Mouse (Mus musculus) hindbrain, embryonic 11.5 days (tissue): Measurements from ENCODE around the gene Bag5. TPM values are rescaled to one million over a fixed set of nuclear protein-coding genes. Genes with fewer than 3 reads are reported as not detected.
"Not testable (repeated sequence)": the region's sequence is repeated elsewhere in the genome, so short reads cannot be mapped to it uniquely, and the experiment has no call there.

Source experiments
- ATAC-seq: fragments of 200-750 bp; cut with Nextera tagmentation; 2 replicates; pipeline ENCODE4 v1.8.0; 2017; ENCODE audit warnings: mild to moderate bottlenecking, moderate TSS enrichment, moderate library complexity; ENCODE audit not compliant: low FRiP score
- DNase-seq: peaks from one replicate; pipeline ENCODE4 v3.0.0-alpha.2; 2015; ENCODE audit warnings: low spot score
- H3K27ac ChIP-seq: fragments of 300-500 bp; sonication (generic); 2 replicates; pipeline ENCODE4 v1.5.1; 2014; ENCODE audit warnings: mild to moderate bottlenecking, low read depth, low read length
- H3K27me3 ChIP-seq: fragments of 300-500 bp; sonication (generic); 2 replicates; pipeline ENCODE4 v1.6.1; 2014; ENCODE audit warnings: mild to moderate bottlenecking, low read length, moderate library complexity, mixed read lengths; ENCODE audit not compliant: control insufficient read depth, insufficient read depth
- H3K36me3 ChIP-seq: fragments of 300-500 bp; sonication (generic); 2 replicates; pipeline ENCODE4 v1.6.1; 2014; ENCODE audit warnings: mild to moderate bottlenecking, low read length, moderate library complexity, mixed read lengths; ENCODE audit not compliant: control insufficient read depth, insufficient read depth
- H3K4me1 ChIP-seq: fragments of 300-500 bp; sonication (generic); replicated peaks from 2 replicates; pipeline ENCODE4 v1.6.1; 2014; ENCODE audit warnings: low read length, mixed read lengths; ENCODE audit not compliant: control insufficient read depth, insufficient read depth
- H3K4me2 ChIP-seq: fragments of 300-500 bp; sonication (generic); replicated peaks from 2 replicates; pipeline ENCODE4 v1.6.1; 2014; ENCODE audit warnings: mild to moderate bottlenecking, low read depth, low read length
- H3K4me3 ChIP-seq: fragments of 300-500 bp; sonication (generic); 2 replicates; pipeline ENCODE4 v1.5.1; 2014; ENCODE audit warnings: low read depth, low read length
- H3K9ac ChIP-seq: fragments of 300-500 bp; sonication (generic); 2 replicates; pipeline ENCODE4 v1.6.1; 2014; ENCODE audit warnings: low read depth, low read length
- H3K9me3 ChIP-seq: fragments of 300-500 bp; sonication (generic); 2 replicates; pipeline ENCODE4 v1.6.1; 2016; ENCODE audit warnings: low read length; ENCODE audit not compliant: control insufficient read depth
- WGBS: fragments of 180-500 bp; shearing (Covaris S2); extraction: QIAGEN DNeasy Blood & Tissue Kit; methylation state at CpG from one replicate; pipeline ENCODE4 v1.1.7; 2014; 5-methylcytosine and 5-hydroxymethylcytosine counted together
- polyA plus RNA-seq: library from polyadenylated mRNA; unstranded; fragments of >200 nt; fragmentation: Nextera tagmentation; extraction: Ambion mirVana; gene quantifications from 2 replicates; pipeline ENCODE4 v1.2.1, GENCODE M21; 2014

The Bag5 gene
- polyA plus RNA-seq, 1 experiment from 2014 or later: 61.5 TPM

DNA sequence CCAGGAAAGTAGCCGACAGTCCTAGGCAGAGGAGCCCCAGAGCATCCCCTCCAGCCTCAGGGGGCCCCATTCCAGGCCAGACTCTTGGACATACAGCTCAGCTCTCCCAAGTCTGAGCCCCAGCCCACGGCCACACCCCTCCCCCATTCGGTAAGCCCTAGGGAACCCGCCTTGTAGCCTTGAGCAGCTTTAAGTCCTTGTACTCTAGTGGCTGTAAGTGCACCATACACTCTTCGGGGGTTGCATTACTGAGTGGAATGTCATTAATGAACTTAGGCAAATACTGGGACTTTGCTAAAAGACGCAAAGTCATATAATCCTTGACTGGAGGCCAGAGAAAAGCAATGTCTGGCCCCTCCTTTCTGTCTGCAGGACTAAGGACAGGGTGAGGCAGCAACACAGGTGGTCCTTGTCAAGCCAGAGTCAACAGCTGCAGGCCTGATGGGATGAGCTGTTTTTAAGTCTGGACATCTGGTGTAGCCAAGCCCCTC is 48.9 kb downstream of the Bag5 start:
- H3K4me3 ChIP-seq: no peak overlapping the region
- no peaks in the 10 kb centered on the region for H3K4me1 ChIP-seq
- 63% methylated on average over 6 of the region's 6 CpGs for WGBS
- H3K36me3 ChIP-seq: no peaks in the 10 kb centered on the region
- no peak for ATAC-seq
- no peaks in the 10 kb centered on the region for H3K9me3 ChIP-seq
- no peaks in the 10 kb centered on the region for H3K27me3 ChIP-seq
- H3K4me2 ChIP-seq: no peak overlapping the region
- H3K9ac ChIP-seq: no peak overlapping the region
- no peak for DNase-seq
- 0 out of 2 replicates have a peak overlapping the region, but pooled peaks have one; percentile 17 for H3K27ac ChIP-seq

DNA sequence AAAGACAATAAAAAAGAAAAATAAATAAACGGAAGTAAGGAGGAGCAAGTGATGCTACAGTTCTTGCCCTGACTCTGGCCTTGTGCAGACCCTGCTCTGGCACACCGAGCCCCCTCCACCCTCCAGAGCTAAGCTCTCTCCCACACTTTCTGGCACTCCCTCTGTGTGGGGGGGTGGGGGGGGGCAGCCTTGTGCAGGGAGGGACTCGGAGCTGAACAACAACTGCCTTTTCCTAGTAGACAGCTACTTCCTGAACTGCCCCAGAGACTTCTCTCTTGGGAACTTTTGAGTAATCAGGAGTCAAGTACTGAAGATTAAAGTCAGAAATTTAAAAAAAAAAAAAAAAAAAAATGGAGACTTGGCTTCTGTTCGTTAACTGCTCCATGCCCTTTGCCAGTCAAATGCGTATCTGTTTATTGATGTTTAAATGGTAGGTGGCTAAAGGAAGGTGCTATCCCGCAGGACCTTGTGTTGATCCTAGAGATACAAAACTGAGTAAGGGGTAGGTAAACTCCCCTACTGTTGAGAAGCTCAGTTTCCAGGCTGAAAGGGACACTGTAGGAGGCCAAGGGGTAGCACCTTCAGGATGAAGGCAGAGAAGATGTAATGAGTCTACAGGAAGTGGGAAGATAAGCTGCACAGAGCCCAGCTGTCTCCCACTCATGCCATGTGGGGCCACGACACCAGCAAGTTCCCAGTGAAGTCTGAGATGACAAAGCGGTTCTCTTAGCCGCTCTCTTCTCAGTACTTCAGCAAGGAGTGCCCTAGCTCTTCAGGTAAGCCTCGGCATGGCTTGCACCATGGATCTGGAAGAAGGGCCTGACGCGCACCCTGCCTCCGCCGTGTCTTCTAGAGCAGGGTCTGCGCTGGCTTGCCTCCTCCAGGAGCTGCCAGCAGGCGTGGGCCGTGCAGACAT is 49.6 kb downstream of the Bag5 start:
- Histone ChIP-seq H3K4me1 (no peaks in the 10 kb centered on the region), H3K27me3 (no peaks in the 10 kb centered on the region), H3K27ac (0 out of 2 replicates have a peak overlapping the region, but pooled peaks have one; percentile 17), H3K36me3 (no peaks in the 10 kb centered on the region), H3K4me3 (no peak overlapping the region), H3K9ac (no peak overlapping the region), H3K9me3 (no peaks in the 10 kb centered on the region), H3K4me2 (no peak overlapping the region)
- DNase-seq (no peak), ATAC-seq (no peak)
- WGBS: 80% methylated on average over 17 of the region's 17 CpGs

DNA sequence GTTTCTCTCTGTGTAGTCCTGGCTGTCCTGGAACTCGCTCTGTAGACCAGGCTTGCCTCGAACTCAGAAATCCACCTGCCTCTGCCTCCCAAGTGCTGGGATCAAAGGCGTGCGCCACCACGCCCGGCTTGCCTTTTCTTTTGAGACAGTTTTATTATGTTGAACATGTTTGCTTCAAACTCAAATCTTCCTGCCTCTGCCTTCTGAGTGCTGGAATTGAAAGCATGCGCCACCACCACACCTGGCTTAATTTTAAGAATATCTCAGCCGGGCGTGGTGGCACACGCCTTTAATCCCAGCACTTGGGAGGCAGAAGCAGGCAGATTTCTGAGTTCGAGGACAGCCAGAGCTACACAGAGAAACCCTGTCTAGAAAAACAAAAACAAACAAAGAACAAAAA is 51.5 kb downstream of the Bag5 start:
- WGBS: 99% methylated on average over 11 of the region's 11 CpGs
- not testable (repeated sequence) for ATAC-seq, H3K36me3 ChIP-seq, DNase-seq, H3K4me1 ChIP-seq, H3K27me3 ChIP-seq, H3K4me3 ChIP-seq, H3K9ac ChIP-seq, H3K27ac ChIP-seq, H3K4me2 ChIP-seq, H3K9me3 ChIP-seq

DNA sequence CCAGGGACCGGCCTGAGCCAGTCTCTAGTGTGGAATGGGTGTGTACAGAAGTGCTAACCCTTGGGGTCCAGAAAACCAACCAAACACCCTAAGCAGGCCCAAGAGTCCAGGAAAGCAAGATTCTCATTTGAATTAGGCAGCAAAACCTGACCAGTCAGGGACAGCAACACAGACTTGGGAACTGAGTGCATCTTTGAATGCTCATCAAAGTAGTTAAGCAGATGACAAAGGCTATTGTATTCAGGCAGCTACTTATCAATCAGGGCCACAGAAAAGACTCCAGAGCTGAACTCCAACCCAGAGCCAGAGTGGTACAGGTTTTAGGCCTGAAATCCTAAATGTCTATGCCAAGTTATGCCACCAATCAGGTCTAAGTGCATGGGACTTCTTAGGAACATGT is 52.4 kb downstream of the Bag5 start:
- peaks cover 5% of the 10 kb centered on the region; the same call in 1 of the 2 replicates for H3K36me3 ChIP-seq
- no peaks in the 10 kb centered on the region for H3K9me3 ChIP-seq
- H3K4me1 ChIP-seq: no peaks in the 10 kb centered on the region
- no peaks in the 10 kb centered on the region for H3K27me3 ChIP-seq
- ATAC-seq (no peak), DNase-seq (no peak)
- H3K4me2 ChIP-seq: no peak overlapping the region
- no peak overlapping the region for H3K27ac ChIP-seq
- H3K4me3 ChIP-seq: no peak overlapping the region
- H3K9ac ChIP-seq: no peak overlapping the region
- whole genome bisulfite sequencing: 90% methylated on average over 1 of the region's 1 CpGs

Other genes starting within 250 kb of the Bag5 start
- gene Gm266, start 227.4 kb downstream of the Bag5 start, polyA plus RNA-seq: 8.9 and 10.1 TPM in 2 replicates
- gene Eif5, start 175.2 kb downstream of the Bag5 start, polyA plus RNA-seq: 695 and 707 TPM in 2 replicates
- gene Mark3, start 138.7 kb downstream of the Bag5 start, polyA plus RNA-seq: 76.6 and 76.8 TPM in 2 replicates
- gene Ckb, start 40.9 kb downstream of the Bag5 start, polyA plus RNA-seq: 2,103 and 2,160 TPM in 2 replicates
- gene Trmt61a, start 35.2 kb downstream of the Bag5 start, polyA plus RNA-seq: 4.5 and 5.0 TPM in 2 replicates
- 52.5 and 54.2 TPM in 2 replicates for gene Apopt1, start within 50 bp of the Bag5 start, polyA plus RNA-seq
- gene Klc1, start 45.6 kb upstream of the Bag5 start, polyA plus RNA-seq: 345 and 366 TPM in 2 replicates
- 8.2 and 9.8 TPM in 2 replicates for gene Xrcc3, start 100.6 kb upstream of the Bag5 start, polyA plus RNA-seq
- 54.2 and 54.7 TPM in 2 replicates for gene Zfyve21, start 100.9 kb upstream of the Bag5 start, polyA plus RNA-seq
- gene Ppp1r13b, start 194.9 kb upstream of the Bag5 start, polyA plus RNA-seq: 8.3 and 9.5 TPM in 2 replicates